Mouse (Mus musculus) cortical plate, adult 2 months (tissue): Measurements from ENCODE around the gene Ndp. TPM values are rescaled to one million over a fixed set of nuclear protein-coding genes. Genes with fewer than 3 reads are reported as not detected.
A peak's percentile ranks its signal among the peaks of the same experiment; 100 is the strongest.

Source experiments
- H3K27ac ChIP-seq: fragments of 200-500 bp; 2 replicates; pipeline ENCODE4 v1.5.1; 2012; ENCODE audit warnings: low read length, control low read depth, inconsistent platforms; ENCODE audit not compliant: insufficient read depth
- H3K4me1 ChIP-seq: fragments of 200-500 bp; 2 replicates; pipeline ENCODE4 v1.6.1; 2011; ENCODE audit warnings: low read length; ENCODE audit not compliant: control insufficient read depth, insufficient read depth
- H3K4me3 ChIP-seq: fragments of 200-500 bp; 2 replicates; pipeline ENCODE4 v1.5.1; 2011; ENCODE audit warnings: mild to moderate bottlenecking, low read length, control low read depth; ENCODE audit not compliant: insufficient read depth
- CTCF ChIP-seq: fragments of 200-500 bp; IDR thresholded peaks from 2 replicates; pipeline ENCODE4 v1.5.1; 2011; ENCODE audit warnings: mild to moderate bottlenecking, control low read depth, low read length; ENCODE audit not compliant: insufficient read depth; ENCODE audit errors: extremely low read depth
- POLR2A ChIP-seq: fragments of 200-500 bp; IDR thresholded peaks from 2 replicates; pipeline ENCODE4 v1.6.1; 2011; ENCODE audit warnings: mild to moderate bottlenecking, low read length, control low read depth; ENCODE audit not compliant: insufficient read depth; ENCODE audit errors: extremely low read depth
- polyA plus RNA-seq: library from polyadenylated mRNA; depleted of rRNA; stranded (reverse); fragments of >200 nt; gene quantifications from 2 replicates; pipeline ENCODE4 v1.2.3, GENCODE M21; 2012; rRNA removed

Gene Ndp
- polyA plus RNA-seq, 1 experiment = 13.4 TPM

DNA sequence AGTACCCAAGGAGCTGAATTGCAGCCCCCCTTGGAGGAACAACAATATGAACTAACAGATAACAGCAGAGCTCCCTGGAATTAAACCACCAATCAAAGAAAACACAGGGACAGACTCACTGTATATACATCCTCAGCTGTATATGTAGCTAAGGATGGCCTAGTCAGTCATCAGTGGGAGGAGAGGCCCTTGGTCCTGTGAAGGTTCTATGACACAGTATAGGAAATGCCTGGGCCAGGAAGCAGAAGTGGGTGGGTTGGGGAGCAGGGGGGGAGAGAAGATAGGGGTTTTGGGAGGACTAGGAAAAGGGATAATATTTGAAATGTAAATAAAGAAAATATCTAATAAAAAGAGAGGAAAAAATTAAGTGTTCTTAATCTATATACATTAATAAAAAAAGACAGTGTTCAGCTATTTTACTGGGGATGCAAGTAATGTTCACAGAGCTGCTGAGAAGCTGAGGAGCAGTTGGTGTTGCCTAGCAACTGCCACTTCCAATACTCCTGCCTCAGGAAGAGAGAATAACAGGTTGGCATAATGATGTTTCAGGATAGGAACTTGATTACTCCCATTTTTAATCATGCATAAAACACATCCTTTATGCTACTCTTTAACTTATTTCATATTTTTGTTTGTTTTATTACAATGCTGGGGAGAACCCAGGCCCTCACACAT, 43.8 kb downstream of the Ndp start:
- H3K27ac ChIP-seq = no peak overlapping the region
- TF ChIP-seq CTCF = no peak
- TF ChIP-seq POLR2A = no peak
- no peak overlapping the region for H3K4me3 ChIP-seq
- no peaks in the 10 kb centered on the region for H3K4me1 ChIP-seq

DNA sequence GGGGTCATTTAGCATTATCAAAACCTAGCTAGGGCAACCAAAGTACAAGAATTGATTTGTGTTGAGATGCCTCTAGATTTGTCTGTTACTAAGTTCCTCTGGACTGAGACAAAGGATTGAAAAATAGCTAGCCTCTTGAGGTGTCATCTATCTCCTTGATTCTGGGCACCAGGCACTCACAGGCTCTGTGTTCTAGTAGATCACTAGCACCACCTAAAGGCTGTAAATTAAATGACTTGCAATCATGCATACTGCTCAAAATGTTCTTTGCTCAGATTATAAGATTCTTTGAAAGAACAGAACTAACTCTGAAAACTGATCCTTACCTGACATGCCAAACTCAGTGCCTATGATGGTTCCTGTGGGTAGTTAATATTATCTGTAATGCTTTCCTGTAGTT, 51.3 kb downstream of the Ndp start:
- no peak overlapping the region for H3K27ac ChIP-seq
- H3K4me1 ChIP-seq = no peaks in the 10 kb centered on the region
- no peak overlapping the region for H3K4me3 ChIP-seq
- peak; percentile 33; the same call in 1 of the 2 replicates for TF ChIP-seq CTCF
- no peak for TF ChIP-seq POLR2A

DNA sequence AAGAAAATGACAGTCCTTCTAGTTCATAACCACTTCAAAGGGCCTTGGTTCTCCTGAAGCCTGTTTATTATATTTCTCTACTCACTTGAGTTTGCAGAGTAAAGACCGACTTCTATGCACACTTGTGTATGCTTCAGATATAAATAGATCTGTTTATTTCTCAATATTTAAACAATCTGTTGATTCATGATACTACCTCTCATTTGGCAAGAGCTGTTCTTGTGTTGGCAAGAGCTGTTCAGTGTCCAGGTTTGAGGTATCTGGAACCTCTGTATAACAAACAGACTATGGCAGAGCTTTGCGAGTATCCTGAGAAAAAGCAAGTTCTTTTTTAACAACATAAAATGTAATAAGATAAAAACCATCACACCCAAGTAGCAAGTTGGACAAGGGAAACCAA, 65.5 kb downstream of the Ndp start:
- Histone ChIP-seq H3K27ac (no peak overlapping the region), H3K4me3 (no peak overlapping the region)
- TF ChIP-seq POLR2A (no peak), CTCF (no peak)

DNA sequence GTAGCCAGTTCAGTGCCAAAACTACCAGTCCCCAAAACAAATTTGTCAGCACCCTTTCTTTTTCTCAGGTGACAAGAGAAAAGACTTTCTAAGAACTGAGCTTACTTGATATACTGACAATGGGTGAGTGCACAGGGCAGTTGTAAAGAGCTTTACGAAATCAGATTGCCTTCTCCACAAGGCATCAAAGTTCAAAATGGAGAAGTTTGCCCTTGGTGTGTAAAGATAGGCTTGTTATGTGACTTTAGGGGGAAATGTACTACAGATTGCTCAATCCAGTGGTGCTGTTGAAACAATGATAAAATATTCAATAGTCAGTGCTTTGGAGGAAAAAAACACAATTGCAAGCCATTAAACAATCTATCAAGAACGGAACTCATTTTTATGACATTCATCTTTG, 70.1 kb downstream of the Ndp start:
- TF ChIP-seq POLR2A (no peak), CTCF (no peak)
- no peak overlapping the region for H3K27ac ChIP-seq
- no peaks in the 10 kb centered on the region for H3K4me1 ChIP-seq
- H3K4me3 ChIP-seq = no peak overlapping the region

More for the DNA sequence above, 65.5 kb downstream of the Ndp start:
- no peaks in the 10 kb centered on the region for H3K4me1 ChIP-seq

DNA sequence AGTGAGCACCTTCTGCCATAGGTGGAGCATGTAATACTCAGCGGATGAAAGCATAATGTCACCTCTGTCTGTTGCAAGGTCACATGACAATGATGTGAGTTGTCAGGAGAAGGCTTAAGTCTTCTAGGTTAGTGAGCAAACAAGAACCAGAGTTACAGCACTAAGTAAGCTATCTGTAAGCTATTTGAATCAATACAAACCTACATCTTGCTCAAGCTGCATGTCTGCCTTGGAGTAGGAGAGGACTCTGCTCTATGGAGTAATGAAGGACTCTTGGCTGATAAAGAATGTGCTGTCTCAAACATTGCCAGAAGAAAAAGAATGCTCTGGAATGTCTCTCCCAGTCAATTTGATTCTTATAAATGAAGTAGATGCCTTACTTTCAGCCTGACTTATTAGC, 74.3 kb downstream of the Ndp start:
- TF ChIP-seq CTCF (no peak), POLR2A (no peak)
- no peak overlapping the region for H3K27ac ChIP-seq
- no peak overlapping the region for H3K4me3 ChIP-seq
- H3K4me1 ChIP-seq = no peaks in the 10 kb centered on the region

DNA sequence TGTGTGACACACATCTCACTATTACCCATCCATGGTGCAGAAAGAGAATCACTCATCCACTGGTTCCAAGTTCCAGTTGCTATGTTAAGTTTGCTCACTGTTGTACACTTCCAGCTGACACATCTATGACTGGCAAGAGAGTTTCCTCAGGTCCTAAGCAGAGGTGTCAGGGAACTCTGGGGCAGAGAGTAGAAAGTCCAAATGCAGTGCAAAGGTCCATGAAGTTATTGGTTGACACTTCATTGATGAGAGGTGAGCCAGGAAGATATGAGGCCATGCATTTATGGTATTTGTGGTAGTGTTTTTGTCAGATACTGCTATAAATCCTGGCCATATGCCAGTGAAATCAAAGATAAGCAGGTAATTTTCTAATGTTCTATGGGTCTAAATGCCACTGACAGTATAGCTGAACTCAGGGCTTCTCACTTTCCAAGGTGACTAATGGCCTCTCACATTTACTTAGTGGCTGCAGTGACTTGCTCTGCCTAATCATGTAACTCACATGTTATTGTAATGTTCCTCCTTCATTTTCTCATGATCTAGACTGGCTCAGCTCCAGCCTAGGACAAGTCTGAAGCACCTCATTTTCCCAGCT, 75.0 kb downstream of the Ndp start:
- Histone ChIP-seq H3K27ac (no peak overlapping the region), H3K4me3 (no peak overlapping the region), H3K4me1 (no peaks in the 10 kb centered on the region)
- TF ChIP-seq POLR2A = no peak
- no peak for TF ChIP-seq CTCF

Other genes with a start within 250 kb of the Ndp start
- gene Maob, start 94.4 kb downstream of the Ndp start, polyA plus RNA-seq = 25.1 and 29.2 TPM in 2 replicates